25 mouse cellular contexts compared by ENCODE assay signal in the genomic region with DNA sequence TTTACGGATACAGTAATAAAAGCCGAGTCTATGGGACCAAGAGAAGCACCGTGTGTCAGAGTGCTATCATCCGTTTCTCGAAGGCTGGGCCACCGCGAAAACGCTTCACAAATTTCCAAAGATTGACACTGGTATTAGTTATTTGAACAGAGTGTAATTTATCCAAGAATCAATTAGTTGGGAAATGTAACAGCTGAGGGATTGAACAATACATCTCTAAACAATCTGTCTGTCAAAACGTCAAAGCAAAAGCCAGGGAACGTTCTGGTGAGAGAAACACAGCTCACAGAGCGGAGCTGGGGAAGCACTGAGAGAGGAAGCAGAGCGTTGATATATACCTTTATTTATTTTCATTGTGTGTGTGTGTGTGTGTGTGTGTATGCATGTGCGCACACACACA.
"Had no signal": no experiment of that assay in that cellular context is flagged by ENCODE, and none has a peak within 500 bp of the region (broad histone marks: within the 10 kb centered on the region; RNA-seq: fewer than 3 reads in every experiment).

No protein-coding gene starts in this region.

- H3K27me3 ChIP-seq: heart, embryonic 12.5 days; hindbrain, embryonic 12.5 days; intestine, embryonic 15.5 days; limb, embryonic 13.5 days; limb, embryonic 15.5 days; liver, embryonic 12.5 days had no signal

- H3K36me3 ChIP-seq: heart, embryonic 10.5 days; heart, embryonic 12.5 days; hindbrain, embryonic 10.5 days; hindbrain, embryonic 12.5 days; intestine, embryonic 15.5 days; limb, embryonic 13.5 days; limb, embryonic 15.5 days; liver, embryonic 12.5 days had no signal

- H3K4me3 ChIP-seq: gastrocnemius, adult 2 months; heart, embryonic 10.5 days; heart, embryonic 12.5 days; hindbrain, embryonic 10.5 days; hindbrain, embryonic 12.5 days; intestine, embryonic 15.5 days; limb, embryonic 13.5 days; limb, embryonic 15.5 days; liver, embryonic 12.5 days had no signal

- H3K9me3 ChIP-seq: heart, embryonic 10.5 days; heart, embryonic 12.5 days; hindbrain, embryonic 10.5 days; hindbrain, embryonic 12.5 days; intestine, embryonic 15.5 days; limb, embryonic 13.5 days; limb, embryonic 15.5 days; liver, embryonic 12.5 days had no signal

- H3K9ac ChIP-seq: heart, embryonic 12.5 days; hindbrain, embryonic 12.5 days; hindbrain, embryonic 14.5 days; intestine, embryonic 15.5 days; limb, embryonic 13.5 days; limb, embryonic 15.5 days; liver, embryonic 12.5 days; liver, embryonic 14.5 days had no signal

- ATAC-seq: hindbrain, embryonic 16.5 days; inflammation-experienced regulatory T-cells, adult 6 months; intestine, embryonic 15.5 days; intestine, postnatal 0 days; liver, embryonic 12.5 days had no signal

- H3K27ac ChIP-seq: gastrocnemius, adult 2 months; heart, embryonic 10.5 days; hindbrain, embryonic 10.5 days; hindbrain, embryonic 12.5 days; hindbrain, embryonic 14.5 days; intestine, embryonic 15.5 days; limb, embryonic 13.5 days; limb, embryonic 15.5 days; liver, embryonic 12.5 days; liver, embryonic 14.5 days had no signal

- H3K4me1 ChIP-seq: heart, embryonic 10.5 days; heart, embryonic 12.5 days; hindbrain, embryonic 10.5 days; hindbrain, embryonic 12.5 days; intestine, embryonic 15.5 days; limb, embryonic 13.5 days; limb, embryonic 15.5 days; liver, embryonic 12.5 days had no signal

- H3K4me2 ChIP-seq: heart, embryonic 12.5 days; hindbrain, embryonic 12.5 days; hindbrain, embryonic 14.5 days; intestine, embryonic 15.5 days; limb, embryonic 13.5 days; limb, embryonic 15.5 days; liver, embryonic 12.5 days had no signal

- DNase-seq: gastrocnemius, adult 2 months; gastrocnemius, postnatal 10 days; gastrocnemius, postnatal 25 days; heart, adult 18-20 months; heart, postnatal 10 days; heart, postnatal 4 days; kidney, adult 18-20 months; kidney, adult 8-10 months; kidney, postnatal 10 days; kidney, postnatal 25 days; kidney, postnatal 4 days; left cerebral cortex, postnatal 4 days had no signal
